Mouse (Mus musculus) liver, adult 2 months (tissue): ENCODE measurements around the gene Adh4. TPM values are rescaled to one million over a fixed set of nuclear protein-coding genes. Genes with fewer than 3 reads are reported as not detected.

ENCODE experiments used
- DNase-seq: peaks from one replicate; pipeline ENCODE4 v3.0.0-alpha.2; 2011; ENCODE audit warnings: low read depth, low spot score; ENCODE audit errors: extremely low read depth
- H3K27ac ChIP-seq: fragments of 200-500 bp; replicated peaks from 2 replicates; pipeline ENCODE4 v1.5.1; 2012; ENCODE audit warnings: low read depth, mild to moderate bottlenecking, control low read depth, inconsistent platforms, low read length; ENCODE audit not compliant: insufficient read depth
- H3K27me3 ChIP-seq: fragments of 200-500 bp; 2 replicates; pipeline ENCODE4 v1.6.1; 2012; ENCODE audit warnings: mild to moderate bottlenecking, moderate library complexity, low read length, inconsistent platforms; ENCODE audit not compliant: control insufficient read depth, insufficient read depth
- H3K36me3 ChIP-seq: fragments of 200-500 bp; 2 replicates; pipeline ENCODE4 v1.6.1; 2012; ENCODE audit warnings: low read length, inconsistent platforms; ENCODE audit not compliant: control insufficient read depth, insufficient read depth
- H3K4me1 ChIP-seq: fragments of 200-500 bp; 2 replicates; pipeline ENCODE4 v1.6.1; 2011; ENCODE audit warnings: low read length; ENCODE audit not compliant: control insufficient read depth, insufficient read depth
- H3K4me3 ChIP-seq: fragments of 200-500 bp; 2 replicates; pipeline ENCODE4 v1.5.1; 2011; ENCODE audit warnings: low read depth, mild to moderate bottlenecking, control low read depth, low read length, moderate library complexity; ENCODE audit not compliant: insufficient read depth
- H3K79me2 ChIP-seq: fragments of 200-500 bp; 2 replicates; pipeline ENCODE4 v1.6.1; 2012; ENCODE audit warnings: inconsistent platforms, mild to moderate bottlenecking, low read length, moderate library complexity; ENCODE audit not compliant: control insufficient read depth, insufficient read depth
- H3K9ac ChIP-seq: fragments of 200-500 bp; 2 replicates; pipeline ENCODE4 v1.6.1; 2012; ENCODE audit warnings: low read depth, mild to moderate bottlenecking, control low read depth, inconsistent platforms, low read length
- CTCF ChIP-seq: fragments of 200-500 bp; IDR thresholded peaks from 2 replicates; pipeline ENCODE4 v1.5.1; 2011; ENCODE audit warnings: low read depth, low read length, control low read depth
- POLR2A ChIP-seq: fragments of 200-500 bp; IDR thresholded peaks from 2 replicates; pipeline ENCODE4 v1.6.1; 2011; ENCODE audit warnings: low read length, control low read depth; ENCODE audit not compliant: insufficient read depth; ENCODE audit errors: extremely low read depth
- WGBS: fragments of 180-500 bp; shearing (Covaris S2); methylation state at CpG from one replicate; pipeline ENCODE4 v1.1.7; 2018; 5-methylcytosine and 5-hydroxymethylcytosine counted together
- polyA plus RNA-seq: library from polyadenylated mRNA; depleted of rRNA; stranded (reverse); fragments of >200 nt; gene quantifications from 2 replicates; pipeline ENCODE4 v1.2.3, GENCODE M21; 2012
- total RNA-seq: library from RNA; depleted of rRNA; stranded (reverse); fragments of >200 nt; gene quantifications from 2 replicates; pipeline ENCODE4 v1.2.3, GENCODE M21; 2014

Gene Adh4
- total and polyA plus RNA-seq, 2 experiments: 74.6 to 305 TPM

DNA sequence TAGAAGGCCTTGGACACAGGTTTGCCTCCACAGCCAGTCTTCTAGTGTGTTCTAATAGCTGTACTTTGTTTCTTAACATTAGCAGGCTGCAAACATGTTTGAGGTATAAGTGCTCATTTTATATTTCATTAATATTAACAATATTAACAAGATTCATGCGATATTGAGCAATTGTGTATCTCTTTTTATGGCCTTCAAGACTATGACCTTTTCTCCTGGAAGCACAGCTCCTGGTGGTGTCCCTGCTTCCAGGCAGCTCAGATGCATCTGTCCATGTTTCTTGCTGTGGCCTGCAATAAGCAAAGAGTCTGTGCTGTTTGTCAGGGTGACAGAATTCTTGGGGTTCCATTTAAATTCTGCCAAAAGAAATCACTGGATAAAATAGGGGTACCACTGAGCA, 5.7 kb upstream of the Adh4 start:
- no peak overlapping the region for H3K9ac ChIP-seq
- peaks cover 28% of the 10 kb centered on the region for H3K4me1 ChIP-seq
- no peaks in the 10 kb centered on the region for H3K36me3 ChIP-seq
- no peak for TF ChIP-seq POLR2A
- no peak for TF ChIP-seq CTCF
- H3K27ac ChIP-seq: peak overlapping the region; percentile 84
- H3K79me2 ChIP-seq: no peaks in the 10 kb centered on the region
- no peaks in the 10 kb centered on the region for H3K27me3 ChIP-seq
- no peak overlapping the region for H3K4me3 ChIP-seq
- peak; percentile 81 for DNase-seq
- 31% methylated on average over 1 of the region's 1 CpGs for WGBS

GRCm38 (mm10) chr3:138410211-138410610, 5.1 kb upstream of the Adh4 start:
- Histone ChIP-seq H3K4me1 (peaks cover 28% of the 10 kb centered on the region), H3K79me2 (no peaks in the 10 kb centered on the region), H3K27me3 (no peaks in the 10 kb centered on the region), H3K9ac (no peak overlapping the region), H3K36me3 (no peaks in the 10 kb centered on the region), H3K27ac (peak overlapping the region; percentile 71; the same call in 1 of the 2 replicates), H3K4me3 (no peak overlapping the region)
- WGBS: 20% methylated on average over 3 of the region's 3 CpGs
- TF ChIP-seq CTCF (no peak), POLR2A (no peak)
- DNase-seq: peak; percentile 95

GRCm38 (mm10) chr3:138419369-138419768, 4.1 kb downstream of the Adh4 start:
- Histone ChIP-seq H3K4me1 (0 out of 2 replicates have a peak, but pooled peaks cover 5% of the 10 kb centered on the region), H3K36me3 (peaks cover 41% of the 10 kb centered on the region), H3K4me3 (no peak overlapping the region), H3K27me3 (no peaks in the 10 kb centered on the region), H3K27ac (no peak overlapping the region), H3K9ac (no peak overlapping the region), H3K79me2 (no peaks in the 10 kb centered on the region; the same call in 1 of the 2 replicates)
- WGBS: 71% methylated on average over 6 of the region's 6 CpGs
- TF ChIP-seq CTCF (no peak), POLR2A (no peak)
- DNase-seq: no peak

DNA sequence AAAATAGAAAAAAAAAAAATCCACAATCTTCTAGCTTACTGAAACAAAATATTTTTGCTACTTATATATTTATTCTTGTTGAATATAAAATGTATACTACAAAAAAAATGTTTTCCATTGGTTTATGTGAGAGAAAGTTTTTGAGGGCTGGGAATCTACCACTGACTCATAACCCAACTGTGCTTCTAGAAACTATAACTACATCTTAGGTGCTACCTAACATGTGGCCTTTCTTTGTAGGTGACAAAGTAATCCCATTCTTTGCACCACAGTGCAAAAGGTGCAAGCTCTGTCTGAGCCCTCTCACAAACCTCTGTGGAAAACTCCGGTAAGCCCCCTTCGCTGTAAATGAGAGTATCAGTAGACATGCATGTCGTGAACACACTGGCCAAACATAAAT, 5.1 kb downstream of the Adh4 start:
- Histone ChIP-seq H3K27me3 (no peaks in the 10 kb centered on the region), H3K9ac (no peak overlapping the region), H3K4me3 (no peak overlapping the region), H3K27ac (no peak overlapping the region), H3K36me3 (peaks cover 45% of the 10 kb centered on the region), H3K4me1 (0 out of 2 replicates have a peak, but pooled peaks cover 5% of the 10 kb centered on the region), H3K79me2 (no peaks in the 10 kb centered on the region; the same call in 1 of the 2 replicates)
- TF ChIP-seq CTCF (no peak), POLR2A (no peak)
- WGBS: 93% methylated on average over 3 of the region's 3 CpGs
- DNase-seq: no peak

DNA sequence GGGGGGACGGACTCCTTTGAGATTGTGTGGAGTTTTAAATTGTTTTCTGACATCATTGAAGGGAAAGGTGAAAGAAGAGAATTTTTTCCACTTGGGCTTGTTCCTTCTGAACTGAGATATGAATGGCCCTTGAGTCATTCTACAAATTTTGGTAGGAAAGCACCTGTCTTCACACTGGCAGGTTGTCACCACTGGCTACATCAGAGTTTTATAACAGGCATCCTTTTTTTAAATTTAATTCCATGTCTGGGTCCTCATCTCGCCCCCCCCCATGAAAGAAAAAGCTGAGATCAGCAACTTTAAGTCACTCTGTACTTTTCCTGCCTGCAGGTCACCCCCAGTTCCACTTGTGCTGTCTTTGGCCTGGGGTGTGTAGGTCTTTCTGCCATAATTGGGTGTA, 8.4 kb downstream of the Adh4 start:
- TF ChIP-seq POLR2A (no peak), CTCF (no peak)
- DNase-seq: no peak
- WGBS: 76% methylated on average over 2 of the region's 2 CpGs
- no peak overlapping the region for H3K9ac ChIP-seq
- no peak overlapping the region for H3K4me3 ChIP-seq
- no peaks in the 10 kb centered on the region for H3K79me2 ChIP-seq
- peaks cover 51% of the 10 kb centered on the region for H3K36me3 ChIP-seq
- no peak overlapping the region for H3K27ac ChIP-seq
- no peaks in the 10 kb centered on the region for H3K27me3 ChIP-seq
- 0 out of 2 replicates have a peak, but pooled peaks cover 6% of the 10 kb centered on the region for H3K4me1 ChIP-seq

- H3K4me1 ChIP-seq: 0 out of 2 replicates have a peak, but pooled peaks cover 4% of the 10 kb centered on the region
- H3K36me3 ChIP-seq: peaks cover 53% of the 10 kb centered on the region
- H3K9ac ChIP-seq: no peak overlapping the region
- no peaks in the 10 kb centered on the region for H3K27me3 ChIP-seq
- 80% methylated on average over 4 of the region's 4 CpGs for WGBS
- no peaks in the 10 kb centered on the region for H3K79me2 ChIP-seq
- no peak overlapping the region for H3K4me3 ChIP-seq
- DNase-seq: no peak
- no peak for TF ChIP-seq CTCF
- TF ChIP-seq POLR2A: no peak
- H3K27ac ChIP-seq: no peak overlapping the region
Measured at GRCm38 (mm10) chr3:138424247-138424646, 9.0 kb downstream of the Adh4 start.
